Mouse (Mus musculus) intestine, postnatal 0 days (tissue): ENCODE measurements at regions not wholly inside any gene's neighbourhood (a gene's known extent, or its start where the extent isn't known, plus 50 kb on each side); places are given as distances from the start of the nearest gene placed in this dataset.

Experiments used
- ATAC-seq: fragments of 200-750 bp; cut with Nextera tagmentation; 2 replicates; pipeline ENCODE4 v1.8.0; 2017; ENCODE audit warnings: mild to moderate bottlenecking, moderate TSS enrichment, moderate library complexity
- H3K27ac ChIP-seq: fragments of 300-500 bp; sonication (generic); 2 replicates; pipeline ENCODE4 v1.5.1; 2014; ENCODE audit warnings: mild to moderate bottlenecking, low read depth, low read length, moderate library complexity
- H3K27me3 ChIP-seq: fragments of 300-500 bp; sonication (generic); replicated peaks from 2 replicates; pipeline ENCODE4 v1.6.1; 2014; ENCODE audit warnings: low read length, mixed read lengths; ENCODE audit not compliant: control insufficient read depth, insufficient read depth
- H3K36me3 ChIP-seq: fragments of 300-500 bp; sonication (generic); 2 replicates; pipeline ENCODE4 v1.6.1; 2014; ENCODE audit warnings: mild to moderate bottlenecking, moderate library complexity; ENCODE audit not compliant: control insufficient read depth, insufficient read depth
- H3K4me1 ChIP-seq: fragments of 300-500 bp; sonication (generic); replicated peaks from 2 replicates; pipeline ENCODE4 v1.6.1; 2014; ENCODE audit warnings: antibody characterized with exemption, low read length, mixed read lengths; ENCODE audit not compliant: control insufficient read depth, insufficient read depth
- H3K4me2 ChIP-seq: fragments of 300-500 bp; sonication (generic); replicated peaks from 2 replicates; pipeline ENCODE4 v1.6.1; 2014; ENCODE audit warnings: low read depth, mild to moderate bottlenecking, moderate library complexity
- H3K4me3 ChIP-seq: fragments of 300-500 bp; sonication (generic); 2 replicates; pipeline ENCODE4 v1.5.1; 2014; ENCODE audit warnings: low read depth, low read length
- H3K9ac ChIP-seq: fragments of 300-500 bp; sonication (generic); 2 replicates; pipeline ENCODE4 v1.6.1; 2014; ENCODE audit warnings: mild to moderate bottlenecking, low read depth, low read length
- H3K9me3 ChIP-seq: fragments of 300-500 bp; sonication (generic); 2 replicates; pipeline ENCODE4 v1.6.1; 2016; ENCODE audit warnings: mixed run types; ENCODE audit not compliant: control insufficient read depth
- CTCF ChIP-seq: sonication (generic); IDR thresholded peaks from 2 replicates; pipeline ENCODE4 v1.5.1; 2016; ENCODE audit warnings: low read depth, mild to moderate bottlenecking, control low read depth, antibody characterized with exemption, moderate library complexity
- WGBS: fragments of 180-500 bp; shearing (Covaris S2); extraction: QIAGEN DNeasy Blood & Tissue Kit; methylation state at CpG from one replicate; pipeline ENCODE4 v1.1.7; 2014; 5-methylcytosine and 5-hydroxymethylcytosine counted together

GRCm38 (mm10) chr3:31405880-31406279 is 95.7 kb upstream of the Slc7a14 start:
- 36% methylated on average over 1 of the region's 1 CpGs for WGBS
- TF ChIP-seq CTCF = no peak
- Histone ChIP-seq H3K36me3 (no peaks in the 10 kb centered on the region), H3K4me2 (no peak overlapping the region), H3K9ac (no peak overlapping the region), H3K27me3 (no peaks in the 10 kb centered on the region), H3K9me3 (no peaks in the 10 kb centered on the region), H3K4me3 (no peak overlapping the region), H3K27ac (no peak overlapping the region), H3K4me1 (no peaks in the 10 kb centered on the region)
- no peak for ATAC-seq

- no peak for ATAC-seq
- Histone ChIP-seq H3K27me3 (no peaks in the 10 kb centered on the region), H3K36me3 (no peaks in the 10 kb centered on the region), H3K4me3 (no peak overlapping the region), H3K27ac (no peak overlapping the region), H3K4me2 (no peak overlapping the region), H3K4me1 (no peaks in the 10 kb centered on the region), H3K9me3 (no peaks in the 10 kb centered on the region), H3K9ac (no peak overlapping the region)
- TF ChIP-seq CTCF = no peak
- 75% methylated on average over 2 of the region's 2 CpGs for WGBS
These were observed 89.0 kb upstream of the Slc7a14 start for GRCm38 (mm10) chr3:31399136-31399535.

- no peak overlapping the region for H3K4me3 ChIP-seq
- H3K9ac ChIP-seq = no peak overlapping the region
- 90% methylated on average over 4 of the region's 4 CpGs for WGBS
- TF ChIP-seq CTCF = no peak
- no peaks in the 10 kb centered on the region for H3K4me1 ChIP-seq
- ATAC-seq = no peak
- H3K9me3 ChIP-seq = no peaks in the 10 kb centered on the region
- no peaks in the 10 kb centered on the region for H3K36me3 ChIP-seq
- H3K27me3 ChIP-seq = no peaks in the 10 kb centered on the region
- H3K27ac ChIP-seq = no peak overlapping the region
- no peak overlapping the region for H3K4me2 ChIP-seq
These were observed 84.4 kb upstream of the Slc7a14 start for GRCm38 (mm10) chr3:31394533-31394932.

- no peaks in the 10 kb centered on the region for H3K27me3 ChIP-seq
- 61% methylated on average over 2 of the region's 2 CpGs for WGBS
- no peaks in the 10 kb centered on the region for H3K36me3 ChIP-seq
- no peak overlapping the region for H3K4me3 ChIP-seq
- H3K9me3 ChIP-seq = no peaks in the 10 kb centered on the region
- H3K9ac ChIP-seq = no peak overlapping the region
- TF ChIP-seq CTCF = no peak
- H3K27ac ChIP-seq = no peak overlapping the region
- no peak for ATAC-seq
- no peak overlapping the region for H3K4me2 ChIP-seq
- no peaks in the 10 kb centered on the region for H3K4me1 ChIP-seq
These were observed 79.8 kb upstream of the Slc7a14 start for GRCm38 (mm10) chr3:31389955-31390354.

- ATAC-seq = no peak
- Histone ChIP-seq H3K4me1 (no peaks in the 10 kb centered on the region), H3K4me3 (no peak overlapping the region), H3K9me3 (no peaks in the 10 kb centered on the region), H3K9ac (no peak overlapping the region), H3K4me2 (no peak overlapping the region), H3K36me3 (no peaks in the 10 kb centered on the region), H3K27ac (no peak overlapping the region), H3K27me3 (no peaks in the 10 kb centered on the region)
- TF ChIP-seq CTCF = no peak
- 76% methylated on average over 3 of the region's 3 CpGs for WGBS
These were observed 65.5 kb upstream of the Slc7a14 start for GRCm38 (mm10) chr3:31375678-31376077.

- TF ChIP-seq CTCF = no peak
These were observed 63.9 kb upstream of the Slc7a14 start for GRCm38 (mm10) chr3:31374061-31374460.

GRCm38 (mm10) chr3:31368259-31368658 is 58.1 kb upstream of the Slc7a14 start:
- TF ChIP-seq CTCF = no peak
- no peaks in the 10 kb centered on the region for H3K36me3 ChIP-seq
- no peak overlapping the region for H3K9ac ChIP-seq
- H3K4me3 ChIP-seq = no peak overlapping the region
- no peaks in the 10 kb centered on the region for H3K4me1 ChIP-seq
- H3K9me3 ChIP-seq = no peaks in the 10 kb centered on the region
- H3K27ac ChIP-seq = no peak overlapping the region
- no peak for ATAC-seq
- H3K4me2 ChIP-seq = no peak overlapping the region
- 45% methylated on average over 2 of the region's 2 CpGs for WGBS
- no peaks in the 10 kb centered on the region for H3K27me3 ChIP-seq

More at GRCm38 (mm10) chr3:31374061-31374460, 63.9 kb upstream of the Slc7a14 start:
- Histone ChIP-seq H3K4me2 (no peak overlapping the region), H3K9ac (no peak overlapping the region), H3K27ac (no peak overlapping the region), H3K36me3 (no peaks in the 10 kb centered on the region), H3K27me3 (no peaks in the 10 kb centered on the region), H3K4me3 (no peak overlapping the region), H3K4me1 (no peaks in the 10 kb centered on the region), H3K9me3 (no peaks in the 10 kb centered on the region)
- no peak for ATAC-seq
